Mouse (Mus musculus) forebrain, embryonic 10.5 days (tissue): ENCODE data around the gene Ccdc34. TPM values are rescaled to one million over a fixed set of nuclear protein-coding genes. Genes with fewer than 3 reads are reported as not detected.
A peak's percentile ranks its signal among the peaks of the same experiment; 100 is the strongest.

Source experiments
- DNase-seq: peaks from one replicate; pipeline ENCODE4 v3.0.0-alpha.2; 2017; ENCODE audit warnings: low spot score; ENCODE audit errors: extremely low spot score
- H3K27ac ChIP-seq: fragments of 300-500 bp; sonication (generic); 2 replicates; pipeline ENCODE4 v1.5.1; 2016; ENCODE audit warnings: mild to moderate bottlenecking
- H3K27me3 ChIP-seq: fragments of 300-500 bp; sonication (generic); 2 replicates; pipeline ENCODE4 v1.6.1; 2016; ENCODE audit warnings: mild to moderate bottlenecking; ENCODE audit not compliant: poor library complexity, severe bottlenecking
- H3K36me3 ChIP-seq: fragments of 300-500 bp; sonication (generic); replicated peaks from 2 replicates; pipeline ENCODE4 v1.6.1; 2016; ENCODE audit warnings: mild to moderate bottlenecking, moderate library complexity
- H3K4me1 ChIP-seq: fragments of 300-500 bp; sonication (generic); 2 replicates; pipeline ENCODE4 v1.6.1; 2016
- H3K4me3 ChIP-seq: fragments of 300-500 bp; sonication (generic); 2 replicates; pipeline ENCODE4 v1.5.1; 2016; ENCODE audit warnings: mild to moderate bottlenecking, moderate library complexity
- H3K9me3 ChIP-seq: fragments of 300-500 bp; sonication (generic); 2 replicates; pipeline ENCODE4 v1.6.1; 2016; ENCODE audit warnings: mild to moderate bottlenecking, moderate library complexity
- WGBS: fragments of 180-500 bp; shearing (Covaris S2); methylation state at CpG from one replicate; pipeline ENCODE4 v1.1.7; 2016; 5-methylcytosine and 5-hydroxymethylcytosine counted together
- polyA plus RNA-seq: library from polyadenylated mRNA; unstranded; fragments of >200 nt; fragmentation: Nextera tagmentation; extraction: Ambion mirVana; gene quantifications from 2 replicates; pipeline ENCODE4 v1.2.1, GENCODE M21; 2016

Gene Ccdc34
- polyA plus RNA-seq, 1 experiment from 2014 or later = 58.9 TPM

DNA sequence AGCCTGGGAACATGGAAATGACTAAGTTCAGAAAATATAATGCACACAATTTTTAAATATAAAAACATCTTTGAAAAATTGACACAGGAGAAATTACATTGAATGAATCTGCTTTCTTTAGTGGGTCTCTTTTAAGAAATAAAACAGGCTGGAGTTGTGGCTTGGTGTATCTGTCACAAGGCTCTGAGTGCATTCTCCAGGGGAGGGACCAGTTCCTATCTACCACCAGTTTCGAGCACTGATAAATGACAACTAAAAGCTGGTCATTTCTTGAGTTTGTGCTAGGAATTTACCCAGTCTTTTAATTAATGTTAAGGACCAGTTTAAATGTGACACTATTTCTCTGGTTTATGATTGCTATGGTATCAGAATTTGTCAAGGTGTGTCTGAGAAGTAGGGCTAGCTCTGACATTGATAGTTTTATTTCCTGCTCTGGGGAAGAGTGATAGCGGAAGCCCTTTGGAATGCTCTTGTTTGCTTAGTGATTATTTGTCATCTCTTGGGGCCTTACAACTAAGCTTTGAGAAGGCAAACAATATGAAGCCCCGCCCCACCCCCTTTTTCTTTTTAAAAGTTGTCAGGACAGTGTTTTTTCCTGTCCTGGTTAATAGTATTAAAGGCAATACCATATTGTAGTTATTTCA is 11.9 kb upstream of the Ccdc34 start:
- no peak overlapping the region for H3K27ac ChIP-seq
- H3K9me3 ChIP-seq = no peaks in the 10 kb centered on the region
- H3K4me3 ChIP-seq = no peak overlapping the region
- WGBS = 89% methylated on average over 3 of the region's 3 CpGs
- no peaks in the 10 kb centered on the region; the same call in 1 of the 2 replicates for H3K27me3 ChIP-seq
- DNase-seq = no peak
- peaks cover 15% of the 10 kb centered on the region for H3K36me3 ChIP-seq
- H3K4me1 ChIP-seq = peaks cover 6% of the 10 kb centered on the region

DNA sequence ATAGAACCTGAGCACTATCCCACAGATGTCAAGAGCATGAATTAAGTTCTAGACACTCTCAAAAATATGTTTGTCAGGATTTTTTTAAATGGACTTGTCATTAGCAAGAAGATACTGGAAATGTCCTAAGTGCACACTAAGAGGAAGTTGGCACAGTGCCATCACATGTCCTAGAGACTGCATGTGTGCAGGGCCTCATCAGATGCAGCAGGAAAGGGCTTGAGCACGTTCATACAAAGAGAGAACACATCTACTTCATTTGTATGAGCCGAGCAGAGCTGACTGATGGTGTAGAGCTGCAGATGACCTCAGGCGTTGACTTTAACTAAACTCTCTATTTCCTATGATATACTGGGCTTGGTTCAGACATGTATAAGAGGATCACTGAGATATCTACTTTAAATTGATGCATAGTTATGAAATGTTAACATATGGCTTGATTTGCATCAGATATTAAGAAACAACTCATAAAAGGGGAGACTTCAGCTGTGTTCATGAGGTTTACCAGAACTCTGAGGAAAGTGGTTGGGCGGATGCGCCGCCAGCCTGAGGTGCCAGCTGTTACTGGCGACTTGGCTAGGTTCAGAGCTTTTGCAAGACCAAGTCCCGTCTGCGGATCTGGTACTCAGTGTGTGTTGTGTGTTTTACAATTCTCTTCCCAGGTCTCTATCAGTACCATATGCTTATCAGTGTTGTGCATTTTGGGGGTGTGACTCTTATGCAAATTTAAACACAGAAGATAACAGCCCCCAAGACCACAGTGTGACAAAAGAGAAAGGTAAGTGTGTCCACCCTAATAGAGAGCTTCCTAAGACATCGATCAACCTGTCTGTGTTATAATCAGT is 10.0 kb upstream of the Ccdc34 start:
- Histone ChIP-seq H3K27me3 (no peaks in the 10 kb centered on the region), H3K36me3 (peaks cover 30% of the 10 kb centered on the region)

DNA sequence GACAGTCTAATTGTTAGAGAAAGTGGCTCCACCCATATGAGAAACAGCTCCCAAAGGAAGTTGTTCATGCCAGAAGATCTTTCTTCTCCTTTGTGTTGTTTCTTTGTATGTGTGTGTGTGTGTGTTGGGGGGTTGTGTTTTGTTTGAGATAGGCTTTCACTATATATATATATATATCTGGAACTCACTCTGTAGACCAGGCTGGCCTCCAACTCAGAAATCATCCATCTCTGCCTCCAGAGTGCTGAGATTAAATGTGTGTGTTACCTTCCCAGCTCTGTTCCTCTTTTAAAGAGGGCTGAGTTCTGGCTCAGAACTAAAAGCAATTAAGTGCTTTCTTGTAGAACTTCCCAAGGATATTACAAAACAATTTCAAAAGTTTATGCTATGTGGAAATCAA is 8.2 kb upstream of the Ccdc34 start:
- H3K9me3 ChIP-seq = no peaks in the 10 kb centered on the region
- no peak overlapping the region for H3K27ac ChIP-seq
- H3K27me3 ChIP-seq = no peaks in the 10 kb centered on the region
- H3K4me3 ChIP-seq = no peak overlapping the region
- H3K4me1 ChIP-seq = no peaks in the 10 kb centered on the region
- DNase-seq = no peak
- peaks cover 30% of the 10 kb centered on the region for H3K36me3 ChIP-seq

More for the DNA sequence above, 10.0 kb upstream of the Ccdc34 start:
- H3K4me3 ChIP-seq = no peak overlapping the region
- no peaks in the 10 kb centered on the region for H3K4me1 ChIP-seq
- 92% methylated on average over 10 of the region's 10 CpGs for WGBS
- no peaks in the 10 kb centered on the region for H3K9me3 ChIP-seq
- H3K27ac ChIP-seq = no peak overlapping the region
- DNase-seq = no peak

DNA sequence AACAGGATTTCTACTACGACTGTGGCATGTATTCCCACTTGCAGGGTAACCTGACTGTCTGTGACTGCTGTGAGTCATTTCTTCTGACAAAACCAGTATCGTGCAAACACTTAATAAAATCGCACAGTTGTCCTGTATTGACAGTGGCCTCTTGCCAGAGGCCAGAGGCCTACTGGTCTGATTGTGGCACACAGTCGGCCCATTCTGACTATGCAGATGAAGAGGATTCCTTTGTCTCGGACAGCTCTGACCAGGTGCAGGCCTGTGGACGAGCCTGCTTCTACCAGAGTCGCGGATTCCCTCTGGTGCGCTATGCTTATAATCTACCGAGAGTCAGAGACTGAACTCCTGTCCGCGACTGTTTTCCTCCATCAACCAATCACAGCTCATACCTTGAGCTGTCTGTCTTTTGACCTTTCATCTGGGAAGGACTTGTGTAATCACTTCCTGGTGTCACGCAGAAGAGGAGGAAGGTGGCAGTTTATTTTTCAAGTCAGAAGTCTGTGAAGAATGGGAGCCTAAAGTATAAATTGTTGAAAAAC is 5.4 kb upstream of the Ccdc34 start:
- DNase-seq = no peak
- Histone ChIP-seq H3K4me1 (peaks cover 3% of the 10 kb centered on the region), H3K4me3 (no peak overlapping the region), H3K9me3 (no peaks in the 10 kb centered on the region), H3K36me3 (peaks cover 30% of the 10 kb centered on the region), H3K27me3 (no peaks in the 10 kb centered on the region), H3K27ac (no peak overlapping the region)
- WGBS = 92% methylated on average over 13 of the region's 13 CpGs

DNA sequence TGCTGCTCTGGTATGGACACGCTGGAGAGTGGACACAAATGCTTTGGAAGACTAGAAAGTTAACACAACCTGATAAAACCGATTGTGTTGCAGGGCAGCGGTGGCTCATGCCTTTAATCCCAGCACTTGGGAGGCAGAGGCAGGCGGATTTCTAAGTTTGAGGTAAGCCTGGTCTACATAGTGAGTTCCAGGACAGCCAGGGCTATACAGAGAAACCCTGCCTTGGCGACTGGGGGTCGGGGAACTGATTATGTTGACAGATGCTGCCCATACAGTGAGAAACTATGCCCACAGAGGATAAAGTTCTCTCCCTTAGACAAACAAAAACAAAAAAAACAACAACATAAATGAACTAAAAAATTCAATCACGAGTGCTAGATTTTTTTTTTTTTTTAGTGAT is 530 bp upstream of the Ccdc34 start:
- H3K27ac ChIP-seq = peak overlapping the region; percentile 98

DNA sequence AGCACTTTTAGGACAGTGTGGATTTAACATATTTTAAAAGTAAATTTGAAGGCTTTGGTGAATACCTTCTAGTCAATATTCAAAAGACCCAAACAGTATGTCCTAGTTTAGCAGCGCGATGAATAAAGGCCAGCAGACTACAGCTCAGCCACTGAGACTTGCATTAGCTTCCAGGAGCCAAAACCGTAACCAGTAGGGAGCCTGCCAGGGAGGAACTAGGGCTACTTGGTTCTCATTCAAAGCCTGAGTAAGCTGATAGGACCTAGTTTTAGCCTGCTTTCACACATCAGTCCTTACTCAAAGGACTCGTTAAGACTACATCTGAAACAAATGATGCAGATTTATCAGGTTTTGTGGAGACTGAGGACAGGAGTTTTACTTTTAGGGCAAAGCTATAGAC is 2.0 kb downstream of the Ccdc34 start:
- no peak for DNase-seq
- Histone ChIP-seq H3K9me3 (no peaks in the 10 kb centered on the region; the same call in 1 of the 2 replicates), H3K4me1 (peaks cover 26% of the 10 kb centered on the region), H3K27me3 (no peaks in the 10 kb centered on the region), H3K4me3 (peak overlapping the region; percentile 80; the same call in 1 of the 2 replicates), H3K27ac (no peak overlapping the region), H3K36me3 (peaks cover 44% of the 10 kb centered on the region)
- 89% methylated on average over 4 of the region's 4 CpGs for WGBS

More for the DNA sequence above, 530 bp upstream of the Ccdc34 start:
- Histone ChIP-seq H3K4me3 (peak overlapping the region; percentile 80), H3K27me3 (no peaks in the 10 kb centered on the region), H3K36me3 (peaks cover 30% of the 10 kb centered on the region), H3K4me1 (peaks cover 26% of the 10 kb centered on the region), H3K9me3 (no peaks in the 10 kb centered on the region)
- WGBS = 53% methylated on average over 7 of the region's 7 CpGs
- DNase-seq = no peak

DNA sequence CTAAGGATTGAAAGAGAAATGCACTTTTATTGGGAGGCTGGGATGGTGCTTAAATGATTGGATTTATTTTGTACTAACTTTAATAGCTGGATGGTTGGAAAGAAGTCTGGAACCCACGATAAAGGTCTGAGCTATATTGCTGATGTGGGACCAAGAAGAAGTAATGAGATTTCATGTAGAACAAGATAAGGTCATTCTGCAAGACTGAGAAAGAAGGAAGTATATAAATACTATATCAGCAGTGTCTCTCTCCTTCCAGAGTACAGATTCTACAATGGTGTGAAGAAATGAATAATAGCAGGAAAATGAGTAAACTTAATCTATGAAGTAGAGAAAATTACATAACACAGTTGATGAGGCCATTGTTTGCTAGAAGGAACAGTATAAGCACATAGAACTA is 2.8 kb downstream of the Ccdc34 start:
- Histone ChIP-seq H3K36me3 (peaks cover 48% of the 10 kb centered on the region), H3K4me3 (no peak overlapping the region), H3K27me3 (no peaks in the 10 kb centered on the region), H3K27ac (no peak overlapping the region), H3K9me3 (no peaks in the 10 kb centered on the region; the same call in 1 of the 2 replicates), H3K4me1 (peaks cover 26% of the 10 kb centered on the region)
- 95% methylated on average over 1 of the region's 1 CpGs for WGBS
- DNase-seq = no peak

DNA sequence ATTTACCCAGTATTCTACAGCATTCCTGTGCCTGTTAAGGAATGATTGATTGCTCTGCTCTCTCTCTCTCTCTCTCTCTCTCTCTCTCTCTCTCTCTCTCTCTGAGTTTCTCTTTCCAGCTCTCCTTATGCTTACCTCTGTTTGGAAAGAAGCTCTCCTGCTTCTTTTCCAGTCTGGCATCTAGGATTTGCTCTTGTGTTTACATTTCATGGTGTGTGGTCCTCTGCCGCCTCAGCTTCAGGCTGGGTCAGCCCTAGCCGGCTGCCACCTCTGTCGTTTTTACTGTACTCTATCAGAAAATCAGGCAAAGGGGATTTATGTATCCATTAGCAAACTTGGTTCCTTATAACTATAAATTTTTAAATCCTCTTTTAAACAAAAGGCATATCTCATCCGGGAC is 18.6 kb downstream of the Ccdc34 start:
- DNase-seq = no peak
- H3K27ac ChIP-seq = no peak overlapping the region
- WGBS = 51% methylated on average over 4 of the region's 4 CpGs

DNA sequence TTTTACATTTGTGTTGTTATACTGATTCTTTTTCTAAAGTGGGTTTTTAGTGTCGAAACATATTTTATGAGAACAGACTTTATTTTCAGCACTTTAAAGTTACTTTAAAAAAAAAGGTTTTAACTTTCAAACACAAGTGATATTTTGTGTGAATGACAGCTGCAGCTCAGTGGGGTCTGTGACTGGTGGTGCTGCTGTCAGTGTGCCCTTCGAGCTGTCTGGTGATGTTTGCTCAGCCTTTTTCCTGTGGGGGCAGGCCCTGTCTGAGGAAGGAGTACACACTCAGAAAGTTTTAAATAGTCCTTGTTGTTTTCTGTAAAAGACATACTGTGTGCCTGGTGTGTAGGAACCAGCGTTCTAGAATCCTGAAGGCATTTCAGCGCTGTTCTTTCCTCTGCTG is 19.0 kb downstream of the Ccdc34 start:
- 83% methylated on average over 4 of the region's 4 CpGs for WGBS
- Histone ChIP-seq H3K36me3 (peaks cover 47% of the 10 kb centered on the region), H3K27ac (no peak overlapping the region), H3K4me3 (no peak overlapping the region), H3K27me3 (no peaks in the 10 kb centered on the region), H3K9me3 (no peaks in the 10 kb centered on the region), H3K4me1 (peaks cover 4% of the 10 kb centered on the region; the same call in 1 of the 2 replicates)
- DNase-seq = no peak

More for the DNA sequence above, 18.6 kb downstream of the Ccdc34 start:
- H3K27me3 ChIP-seq = no peaks in the 10 kb centered on the region
- peaks cover 44% of the 10 kb centered on the region for H3K36me3 ChIP-seq
- H3K4me3 ChIP-seq = no peak overlapping the region
- no peaks in the 10 kb centered on the region for H3K9me3 ChIP-seq
- peaks cover 4% of the 10 kb centered on the region; the same call in 1 of the 2 replicates for H3K4me1 ChIP-seq

DNA sequence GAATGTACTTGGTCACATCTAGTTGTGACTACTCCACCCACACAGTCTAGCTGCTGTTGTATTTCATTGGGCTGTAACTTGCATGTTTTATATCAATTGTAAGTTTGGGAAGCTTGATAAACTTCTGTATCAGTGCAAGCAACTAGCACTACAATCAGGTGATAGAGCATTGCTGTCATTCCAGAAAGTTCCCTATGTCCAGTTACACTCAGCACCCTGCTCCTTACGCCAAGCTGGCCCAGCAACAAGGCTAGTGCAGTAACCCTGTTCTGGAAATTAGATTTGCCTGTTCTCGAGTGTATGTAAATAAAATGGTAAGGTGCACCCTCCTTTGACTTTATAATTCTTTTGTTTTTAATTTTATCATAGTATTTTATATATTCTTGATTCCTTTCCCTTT is 19.6 kb downstream of the Ccdc34 start:
- no peak overlapping the region for H3K27ac ChIP-seq
- 97% methylated on average over 2 of the region's 2 CpGs for WGBS
- H3K4me3 ChIP-seq = no peak overlapping the region
- no peaks in the 10 kb centered on the region for H3K27me3 ChIP-seq
- H3K4me1 ChIP-seq = peaks cover 4% of the 10 kb centered on the region; the same call in 1 of the 2 replicates
- peaks cover 47% of the 10 kb centered on the region for H3K36me3 ChIP-seq
- H3K9me3 ChIP-seq = no peaks in the 10 kb centered on the region
- no peak for DNase-seq

DNA sequence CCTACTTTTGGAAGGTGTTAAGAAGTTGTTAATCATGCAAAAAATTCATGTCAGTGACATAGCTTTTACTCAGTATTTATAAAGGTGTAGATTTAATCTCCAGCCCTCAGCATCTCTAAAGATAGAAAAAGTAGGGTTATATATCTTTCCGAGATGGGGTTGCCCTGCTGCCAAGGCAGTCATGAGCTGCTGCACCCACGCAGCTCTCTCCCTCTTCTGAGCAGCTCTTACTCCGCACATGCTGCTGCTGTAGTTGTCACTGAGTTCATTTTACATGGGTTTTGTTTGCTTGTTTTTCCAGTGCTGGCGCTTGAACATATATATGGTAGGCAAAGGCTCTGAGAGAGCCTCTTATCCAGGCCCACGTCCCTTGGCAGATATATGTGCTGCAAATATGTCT is 20.7 kb downstream of the Ccdc34 start:
- Histone ChIP-seq H3K4me3 (no peak overlapping the region), H3K27me3 (no peaks in the 10 kb centered on the region), H3K36me3 (peaks cover 45% of the 10 kb centered on the region), H3K27ac (no peak overlapping the region), H3K4me1 (peaks cover 4% of the 10 kb centered on the region; the same call in 1 of the 2 replicates), H3K9me3 (no peaks in the 10 kb centered on the region)
- DNase-seq = no peak
- WGBS = 93% methylated on average over 5 of the region's 5 CpGs

DNA sequence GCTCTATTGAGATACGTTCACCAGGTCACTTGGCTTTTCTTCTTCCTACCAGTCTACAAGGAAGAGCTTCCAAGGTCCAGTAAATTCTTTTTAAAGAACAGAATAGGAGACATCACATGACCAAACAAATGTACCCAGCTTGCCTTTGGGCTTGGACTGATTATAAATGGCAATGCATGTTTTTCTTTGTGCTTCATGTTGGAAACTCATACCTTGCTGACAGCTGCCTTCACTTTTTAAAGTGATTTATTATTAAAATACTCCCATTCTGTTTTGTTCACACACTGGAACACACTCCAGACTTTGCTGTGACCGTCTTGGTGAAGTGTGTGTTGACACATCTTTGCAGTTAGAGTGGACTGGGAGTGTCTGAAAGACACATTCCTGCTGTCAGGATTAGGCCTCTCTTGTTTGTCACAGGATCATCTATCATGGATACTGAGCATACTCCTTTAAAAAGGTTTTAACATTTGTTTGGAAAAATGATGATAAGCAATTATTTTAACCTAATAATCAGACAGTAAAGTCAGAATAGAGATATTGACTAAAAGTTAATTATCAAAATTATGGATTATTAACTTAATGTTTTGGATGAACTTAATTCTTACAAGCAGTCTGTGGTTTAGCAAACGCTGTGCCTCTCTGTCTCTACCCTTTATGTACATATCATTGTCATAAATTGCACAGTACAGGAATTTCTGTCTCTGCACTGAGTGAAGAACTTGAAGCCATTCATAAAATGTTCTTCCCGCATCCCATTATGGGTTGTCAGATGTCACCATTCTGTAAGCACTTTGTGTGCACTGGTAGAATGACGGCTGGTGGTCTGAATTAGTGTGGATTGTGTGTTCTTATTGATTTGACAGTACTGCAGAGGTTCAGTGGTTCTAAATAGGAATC is 25.5 kb downstream of the Ccdc34 start:
- Histone ChIP-seq H3K27me3 (no peaks in the 10 kb centered on the region), H3K9me3 (no peaks in the 10 kb centered on the region), H3K4me1 (no peaks in the 10 kb centered on the region), H3K27ac (no peak overlapping the region), H3K4me3 (no peak overlapping the region), H3K36me3 (peaks cover 38% of the 10 kb centered on the region)
- WGBS = 82% methylated on average over 5 of the region's 5 CpGs
- DNase-seq = no peak
